Mouse (Mus musculus) adrenal gland (tissue): Measurements from ENCODE around the gene Itln1.

Source experiments
- intact Hi-C: fragments of 180-260 bp; cut with DNase I; formaldehyde crosslinking; loops from one replicate; pipeline ENCODE4 v1.15.1; 2025

Itln1 gene

GRCm38 (mm10) chr1:171470371-171470871 is 64.7 kb downstream of the Itln1 start:
- intact Hi-C loops: no loop called here

GRCm38 (mm10) chr1:171469678-171470077 is 65.4 kb downstream of the Itln1 start:
- intact Hi-C loops: no loop called here
